Mouse (Mus musculus) midbrain, postnatal 0 days (tissue): ENCODE measurements at regions not wholly inside any gene's neighbourhood (a gene's known extent, or its start where the extent isn't known, plus 50 kb on each side); places are given as distances from the start of the nearest gene placed in this dataset.
A peak's percentile ranks its signal among the peaks of the same experiment; 100 is the strongest.

Source experiments
- ATAC-seq: fragments of 200-750 bp; cut with Nextera tagmentation; 2 replicates; pipeline ENCODE4 v1.8.0; 2017; ENCODE audit warnings: moderate number of reproducible peaks, mild to moderate bottlenecking, moderate TSS enrichment, moderate library complexity; ENCODE audit not compliant: low FRiP score
- DNase-seq: peaks from one replicate; pipeline ENCODE4 v3.0.0-alpha.2; 2015; ENCODE audit warnings: low spot score
- H3K27ac ChIP-seq: fragments of 300-500 bp; sonication (generic); 2 replicates; pipeline ENCODE4 v1.5.1; 2014; ENCODE audit warnings: low read depth, mild to moderate bottlenecking, low read length, mixed read lengths
- H3K27me3 ChIP-seq: fragments of 300-500 bp; sonication (generic); 2 replicates; pipeline ENCODE4 v1.6.1; 2014; ENCODE audit warnings: low read length, control low read depth, mixed read lengths; ENCODE audit not compliant: insufficient read depth
- H3K36me3 ChIP-seq: fragments of 300-500 bp; sonication (generic); 2 replicates; pipeline ENCODE4 v1.6.1; 2014; ENCODE audit warnings: low read length, control low read depth, mixed read lengths; ENCODE audit not compliant: insufficient read depth
- H3K4me1 ChIP-seq: fragments of 300-500 bp; sonication (generic); 2 replicates; pipeline ENCODE4 v1.6.1; 2014; ENCODE audit warnings: mild to moderate bottlenecking, control low read depth, antibody characterized with exemption, low read length, mixed read lengths; ENCODE audit not compliant: insufficient read depth
- H3K4me2 ChIP-seq: fragments of 300-500 bp; sonication (generic); 2 replicates; pipeline ENCODE4 v1.6.1; 2014; ENCODE audit warnings: low read depth, mild to moderate bottlenecking, low read length, mixed read lengths; ENCODE audit not compliant: poor library complexity, severe bottlenecking
- H3K4me3 ChIP-seq: fragments of 300-500 bp; sonication (generic); 2 replicates; pipeline ENCODE4 v1.5.1; 2014; ENCODE audit warnings: low read depth, mild to moderate bottlenecking, low read length, moderate library complexity
- H3K9ac ChIP-seq: fragments of 300-500 bp; sonication (generic); replicated peaks from 2 replicates; pipeline ENCODE4 v1.6.1; 2014; ENCODE audit warnings: mild to moderate bottlenecking, low read length, moderate library complexity, mixed read lengths; ENCODE audit not compliant: poor library complexity, severe bottlenecking
- H3K9me3 ChIP-seq: fragments of 300-500 bp; sonication (generic); 2 replicates; pipeline ENCODE4 v1.6.1; 2016; ENCODE audit warnings: low read length, control low read depth
- CTCF ChIP-seq: IDR thresholded peaks from 2 replicates; pipeline ENCODE4 v1.5.1; 2016; ENCODE audit warnings: antibody characterized with exemption, mild to moderate bottlenecking
- WGBS: fragments of 180-500 bp; shearing (Covaris S2); extraction: QIAGEN DNeasy Blood & Tissue Kit; methylation state at CpG from one replicate; pipeline ENCODE4 v1.1.7; 2014; 5-methylcytosine and 5-hydroxymethylcytosine counted together

DNA sequence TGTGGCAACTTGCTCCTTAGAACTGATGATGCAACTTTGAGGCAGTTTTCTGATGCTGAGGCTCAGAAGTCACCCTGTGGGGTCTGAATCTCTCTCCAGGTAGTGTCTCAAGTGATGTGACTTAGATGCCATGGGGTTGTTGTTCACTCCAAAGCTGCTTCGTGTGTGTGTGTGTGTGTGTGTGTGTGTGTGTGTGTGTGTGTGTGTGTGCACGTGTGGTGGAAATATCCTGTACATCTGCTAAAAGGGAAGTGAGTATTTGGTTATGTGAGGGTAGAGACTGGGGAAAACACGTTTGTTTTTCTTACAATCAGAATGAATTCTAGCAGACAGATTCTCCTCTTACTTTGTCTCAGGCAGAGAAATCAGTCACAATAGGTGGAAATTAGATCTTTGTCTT is 276.5 kb downstream of the Insc start:
- WGBS = 89% methylated on average over 3 of the region's 3 CpGs
- H3K9ac ChIP-seq = no peak overlapping the region
- TF ChIP-seq CTCF = no peak
- no peaks in the 10 kb centered on the region for H3K4me1 ChIP-seq
- no peak for DNase-seq
- no peaks in the 10 kb centered on the region for H3K9me3 ChIP-seq
- ATAC-seq = no peak
- H3K27ac ChIP-seq = no peak overlapping the region
- no peak overlapping the region for H3K4me2 ChIP-seq
- H3K4me3 ChIP-seq = no peak overlapping the region
- H3K36me3 ChIP-seq = no peaks in the 10 kb centered on the region
- no peaks in the 10 kb centered on the region for H3K27me3 ChIP-seq

DNA sequence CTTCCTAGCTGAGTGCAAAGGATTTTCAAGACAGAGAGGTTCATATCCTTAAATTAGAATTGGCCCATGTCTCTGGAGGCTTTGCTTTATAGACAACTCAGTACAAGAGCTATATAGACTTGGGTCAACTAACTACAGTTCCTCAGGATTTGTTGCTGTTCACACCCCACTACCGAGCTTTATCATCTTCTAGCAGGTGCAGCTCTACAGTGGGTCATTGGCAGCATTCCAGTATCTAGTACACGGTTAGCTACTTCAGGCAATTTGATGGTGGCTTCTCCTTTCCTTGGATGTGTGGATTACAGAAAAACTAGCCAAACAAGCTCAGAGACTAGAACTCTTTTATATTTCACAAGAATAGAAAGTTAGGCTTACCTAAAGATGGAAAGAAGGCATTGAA is 282.3 kb downstream of the Insc start:
- DNase-seq (peak; percentile 8), ATAC-seq (no peak)
- TF ChIP-seq CTCF = no peak
- no peak overlapping the region for H3K9ac ChIP-seq
- H3K27ac ChIP-seq = no peak overlapping the region
- 87% methylated on average over 2 of the region's 2 CpGs for whole genome bisulfite sequencing
- no peaks in the 10 kb centered on the region for H3K9me3 ChIP-seq
- H3K4me2 ChIP-seq = no peak overlapping the region
- H3K36me3 ChIP-seq = no peaks in the 10 kb centered on the region
- H3K27me3 ChIP-seq = no peaks in the 10 kb centered on the region
- no peaks in the 10 kb centered on the region for H3K4me1 ChIP-seq
- H3K4me3 ChIP-seq = no peak overlapping the region

DNA sequence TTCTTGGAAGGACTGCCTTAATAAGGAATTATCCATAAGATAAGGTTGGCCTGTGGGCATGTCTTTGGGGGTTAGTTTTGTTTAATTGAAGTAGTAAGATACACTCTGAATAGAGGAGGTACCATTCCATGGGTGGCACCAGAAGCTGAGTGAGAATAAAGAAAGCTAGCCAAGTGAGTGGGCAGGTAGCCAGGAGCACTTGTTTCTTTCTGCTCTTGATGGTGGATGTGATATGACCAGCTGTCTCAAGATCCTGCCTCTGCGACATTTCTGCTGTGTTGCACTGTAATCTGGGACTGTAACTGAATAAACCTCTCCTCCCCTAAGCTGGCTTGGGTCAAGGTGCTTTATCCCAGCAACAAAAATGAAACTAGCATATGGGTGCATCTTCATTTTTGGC is 284.2 kb downstream of the Insc start:
- Histone ChIP-seq H3K9me3 (no peaks in the 10 kb centered on the region), H3K27ac (no peak overlapping the region), H3K36me3 (no peaks in the 10 kb centered on the region), H3K4me3 (no peak overlapping the region), H3K27me3 (no peaks in the 10 kb centered on the region), H3K4me1 (no peaks in the 10 kb centered on the region), H3K4me2 (no peak overlapping the region), H3K9ac (no peak overlapping the region)
- DNase-seq = no peak
- ATAC-seq = no peak
- no peak for TF ChIP-seq CTCF
- 83% methylated on average over 1 of the region's 1 CpGs for WGBS

DNA sequence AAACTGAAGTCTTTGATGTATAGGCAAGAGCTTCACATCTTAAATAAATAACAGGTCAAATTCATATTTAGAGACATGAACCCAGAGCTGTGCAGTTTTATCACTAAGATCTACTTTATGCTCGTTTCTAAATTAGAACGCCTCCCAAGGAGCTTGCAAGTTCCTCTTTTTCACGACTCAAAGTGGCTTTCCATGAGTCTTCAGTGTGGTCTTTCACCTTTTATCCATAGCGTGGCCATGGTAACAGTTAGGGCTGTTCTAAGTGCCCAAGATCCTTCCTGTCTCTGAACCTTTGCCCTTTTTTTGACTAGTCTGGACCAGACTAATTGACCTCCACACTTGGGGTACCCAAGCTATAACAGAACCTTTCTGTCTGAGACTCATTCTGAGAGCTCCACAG is 290.5 kb downstream of the Insc start:
- Histone ChIP-seq H3K36me3 (no peaks in the 10 kb centered on the region), H3K27ac (no peak overlapping the region), H3K4me2 (no peak overlapping the region), H3K4me3 (no peak overlapping the region), H3K9me3 (no peaks in the 10 kb centered on the region), H3K4me1 (no peaks in the 10 kb centered on the region), H3K27me3 (no peaks in the 10 kb centered on the region), H3K9ac (no peak overlapping the region)
- no peak for TF ChIP-seq CTCF
- 78% methylated on average over 4 of the region's 4 CpGs for WGBS
- DNase-seq = no peak
- ATAC-seq = no peak

DNA sequence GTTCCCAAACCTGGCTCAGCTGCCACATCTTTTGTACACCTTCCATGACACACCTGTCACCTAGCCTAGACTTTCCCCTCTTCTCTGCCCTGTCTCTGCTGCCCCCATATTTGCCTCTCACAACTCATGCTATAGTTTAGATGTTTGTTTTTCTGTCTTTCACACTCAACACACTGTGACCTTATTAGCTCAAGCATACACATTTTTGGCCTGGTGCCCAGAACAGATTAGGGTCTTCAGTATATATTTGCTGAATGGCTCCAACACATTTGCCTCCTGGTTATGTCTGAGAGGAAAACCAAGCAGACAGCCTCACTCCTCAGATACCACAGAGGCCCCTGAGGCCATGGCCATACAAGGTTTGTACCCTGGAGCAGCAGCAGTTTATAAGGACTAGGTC is 312.0 kb downstream of the Insc start:
- Histone ChIP-seq H3K4me2 (no peak overlapping the region), H3K27me3 (no peaks in the 10 kb centered on the region), H3K36me3 (no peaks in the 10 kb centered on the region), H3K4me1 (peaks cover 3% of the 10 kb centered on the region; the same call in 1 of the 2 replicates), H3K4me3 (no peak overlapping the region), H3K9me3 (no peaks in the 10 kb centered on the region), H3K9ac (no peak overlapping the region), H3K27ac (no peak overlapping the region)
- DNase-seq (peak; percentile 56), ATAC-seq (no peak)
- TF ChIP-seq CTCF = no peak

DNA sequence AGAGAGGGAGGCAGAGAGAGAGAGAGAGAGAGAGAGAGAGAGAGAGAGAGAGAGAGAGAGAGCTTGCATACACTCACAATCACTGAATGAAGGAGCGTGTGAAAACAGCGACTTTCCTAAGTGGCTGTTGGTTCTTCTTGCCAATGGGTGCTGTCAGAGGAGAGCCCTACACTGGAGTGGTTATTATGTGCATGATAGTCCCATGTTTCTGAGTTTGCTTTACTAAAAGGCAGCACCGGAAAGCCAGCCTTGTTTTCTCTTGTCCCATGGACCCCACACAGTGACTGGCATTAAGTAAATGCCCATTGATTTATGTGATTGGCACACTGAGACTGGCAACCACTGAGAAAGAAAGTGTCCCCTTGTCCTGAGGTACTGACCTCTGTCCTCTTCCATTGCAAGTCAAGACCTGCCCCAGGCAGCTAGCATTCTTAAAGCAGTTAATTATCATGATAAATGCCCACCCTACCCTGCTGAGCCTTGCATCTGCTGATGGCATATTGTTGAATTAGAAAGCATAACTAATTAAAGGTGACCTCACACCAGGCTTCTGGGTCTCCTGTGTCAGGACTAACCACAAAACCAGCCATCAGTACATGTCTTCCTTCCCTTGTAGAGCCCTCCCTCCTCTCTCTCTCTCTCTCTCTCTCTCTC is 313.6 kb downstream of the Insc start:
- peak; percentile 41; the same call in 1 of the 2 replicates for ATAC-seq
- H3K4me1 ChIP-seq = peaks cover 3% of the 10 kb centered on the region; the same call in 1 of the 2 replicates

More for the DNA sequence above, 313.6 kb downstream of the Insc start:
- Histone ChIP-seq H3K27ac (no peak overlapping the region), H3K4me3 (no peak overlapping the region), H3K4me2 (no peak overlapping the region), H3K9me3 (no peaks in the 10 kb centered on the region), H3K9ac (no peak overlapping the region), H3K36me3 (no peaks in the 10 kb centered on the region), H3K27me3 (no peaks in the 10 kb centered on the region)
- TF ChIP-seq CTCF = no peak
- WGBS = 28% methylated on average over 3 of the region's 3 CpGs
- DNase-seq = peak; percentile 76
